Mouse (Mus musculus) gastrocnemius, postnatal 14 days (tissue): ENCODE measurements at regions not wholly inside any gene's neighbourhood (a gene's known extent, or its start where the extent isn't known, plus 50 kb on each side); places are given as distances from the start of the nearest gene placed in this dataset.
"Not testable (repeated sequence)": the region's sequence is repeated elsewhere in the genome, so short reads cannot be mapped to it uniquely, and the experiment has no call there.

Source experiments
- DNase-seq: peaks from one replicate; pipeline ENCODE4 v3.0.0; 2021; ENCODE audit warnings: mixed read lengths
- intact Hi-C: fragments of 180-260 bp; cut with DNase I; formaldehyde crosslinking; loops from one replicate; pipeline ENCODE4 v1.15.1; 2025; ENCODE audit warnings: low total_unique reads

GRCm38 (mm10) chr14:24386756-24387155, 93.7 kb downstream of the E330034G19Rik start:
- intact Hi-C loops: loop anchor here (5.0 kb wide), 1 partner anchor 56 kb away; no protein-coding TSS in a partner anchor
- not testable (repeated sequence) for DNase-seq

- intact Hi-C loops, DNase-seq: not testable (repeated sequence)
Observed at GRCm38 (mm10) chr14:24391841-24392240, 95.0 kb downstream of the Polr3a start.
